Mouse (Mus musculus): ENCODE data around the gene Prkag2. TPM values are rescaled to one million over a fixed set of nuclear protein-coding genes. Genes with fewer than 3 reads are reported as not detected.
"Not testable (repeated sequence)": the region's sequence is repeated elsewhere in the genome, so short reads cannot be mapped to it uniquely, and the experiment has no call there.

Gene Prkag2
- total RNA-seq, 2 experiments from 2014 or later = 12.3 to 20.6 TPM

DNA sequence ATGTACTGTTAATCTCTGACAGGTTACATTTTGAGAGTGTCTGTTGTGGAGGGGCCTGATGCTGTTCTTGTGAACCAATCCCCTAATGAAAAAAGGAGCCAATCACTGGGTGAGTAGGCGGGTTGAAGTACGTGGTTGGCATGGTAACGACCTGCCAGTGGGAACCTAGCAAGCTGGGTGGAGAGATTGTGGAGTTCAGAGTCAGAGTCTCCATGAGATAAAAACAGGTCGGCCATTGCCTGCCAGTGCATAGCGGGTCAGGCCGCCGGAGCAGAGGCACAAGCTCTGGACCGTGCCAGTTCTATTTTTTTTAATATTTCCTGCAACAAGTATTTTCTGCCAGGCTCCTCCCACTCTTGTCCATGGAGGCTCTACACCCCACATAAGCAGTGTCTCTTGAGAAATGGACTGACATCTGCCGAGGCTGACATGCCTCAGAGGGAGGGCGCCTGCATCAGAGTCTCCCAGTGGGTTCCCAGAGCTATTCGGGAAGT, 230.6 kb downstream of the Prkag2 start:
- DNase-seq = no peak

DNA sequence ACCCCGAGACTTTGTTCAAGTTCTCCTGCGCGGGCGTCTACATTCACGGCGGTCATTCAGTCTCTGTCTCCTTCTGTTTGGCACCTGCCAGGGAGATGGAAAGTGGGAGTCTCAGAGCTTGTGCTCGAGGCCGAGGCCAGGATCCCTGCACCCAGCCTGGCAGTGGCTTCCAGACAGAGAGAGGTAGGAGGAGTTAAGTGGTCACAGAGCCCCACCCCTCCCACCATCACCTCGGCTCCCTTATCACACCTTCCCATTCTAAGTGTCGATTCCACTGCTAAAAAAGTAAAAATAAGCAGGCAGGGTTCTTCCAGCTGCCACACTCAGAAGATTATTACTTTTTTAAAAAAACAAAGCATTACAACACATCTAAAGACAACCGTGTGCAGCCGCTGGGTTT, 236.6 kb downstream of the Prkag2 start:
- DNase-seq = no peak

DNA sequence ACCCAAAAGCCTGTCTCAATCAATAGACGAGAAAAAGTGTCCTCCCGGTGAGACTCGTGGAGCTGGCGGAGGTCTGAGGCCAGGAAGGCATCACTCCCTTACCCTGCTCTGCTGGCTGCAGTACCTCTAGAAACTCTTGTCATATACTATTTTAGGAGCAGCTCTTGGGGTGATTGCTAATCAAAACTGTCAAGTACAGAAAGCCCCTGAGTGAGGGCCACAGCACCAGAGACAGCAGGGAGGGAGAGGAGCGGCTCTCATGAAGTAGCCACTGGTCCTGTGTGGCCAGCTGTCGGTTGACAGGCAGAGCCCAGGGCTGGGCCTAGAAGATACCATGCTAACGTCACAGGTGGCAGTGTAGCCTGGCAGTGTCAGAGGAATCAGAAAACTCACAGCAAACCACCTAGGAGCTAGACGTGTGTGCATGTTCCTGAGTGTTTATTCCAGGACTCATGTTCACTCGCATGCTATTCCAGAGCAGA, 239.0 kb downstream of the Prkag2 start:
- no peak for DNase-seq

DNA sequence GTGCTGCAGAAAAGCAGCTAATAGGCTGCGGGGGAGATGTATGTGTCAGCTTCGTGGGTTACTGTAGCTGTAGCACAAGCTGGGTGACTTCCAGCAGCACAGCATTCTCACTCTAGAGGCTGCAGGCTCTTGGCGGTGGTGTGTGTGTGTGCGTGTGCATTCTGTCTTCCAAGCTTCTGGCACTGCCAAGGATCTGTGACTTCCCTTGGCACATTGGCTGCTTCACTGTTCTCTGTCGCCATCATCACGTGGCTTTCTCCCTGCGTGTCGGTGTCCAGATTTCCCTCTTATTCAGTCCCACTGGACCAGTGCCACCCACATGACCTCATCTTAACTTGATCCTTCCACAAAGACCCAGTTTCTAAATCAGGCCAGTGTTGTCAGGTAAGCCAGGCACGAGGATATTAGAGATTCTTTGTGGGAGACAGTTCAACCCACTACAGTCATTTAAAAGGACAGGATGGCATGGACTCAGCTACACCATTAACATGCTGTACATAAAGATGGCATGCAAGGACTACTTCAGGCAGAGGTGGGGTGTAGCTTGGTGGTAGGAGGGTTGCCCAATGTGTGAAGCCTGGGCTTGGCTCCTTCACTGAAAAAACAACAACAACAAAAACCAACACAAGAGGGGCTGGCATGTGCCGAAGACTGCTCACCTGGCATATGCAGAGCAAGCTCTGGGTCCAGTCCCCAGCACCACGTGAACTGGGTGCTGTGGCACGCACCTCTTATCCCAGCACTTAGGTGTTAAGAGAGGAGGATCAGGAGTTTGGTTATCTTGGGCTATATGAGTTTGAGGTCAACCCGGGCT, 239.6 kb downstream of the Prkag2 start:
- DNase-seq = peak; percentile 38

DNA sequence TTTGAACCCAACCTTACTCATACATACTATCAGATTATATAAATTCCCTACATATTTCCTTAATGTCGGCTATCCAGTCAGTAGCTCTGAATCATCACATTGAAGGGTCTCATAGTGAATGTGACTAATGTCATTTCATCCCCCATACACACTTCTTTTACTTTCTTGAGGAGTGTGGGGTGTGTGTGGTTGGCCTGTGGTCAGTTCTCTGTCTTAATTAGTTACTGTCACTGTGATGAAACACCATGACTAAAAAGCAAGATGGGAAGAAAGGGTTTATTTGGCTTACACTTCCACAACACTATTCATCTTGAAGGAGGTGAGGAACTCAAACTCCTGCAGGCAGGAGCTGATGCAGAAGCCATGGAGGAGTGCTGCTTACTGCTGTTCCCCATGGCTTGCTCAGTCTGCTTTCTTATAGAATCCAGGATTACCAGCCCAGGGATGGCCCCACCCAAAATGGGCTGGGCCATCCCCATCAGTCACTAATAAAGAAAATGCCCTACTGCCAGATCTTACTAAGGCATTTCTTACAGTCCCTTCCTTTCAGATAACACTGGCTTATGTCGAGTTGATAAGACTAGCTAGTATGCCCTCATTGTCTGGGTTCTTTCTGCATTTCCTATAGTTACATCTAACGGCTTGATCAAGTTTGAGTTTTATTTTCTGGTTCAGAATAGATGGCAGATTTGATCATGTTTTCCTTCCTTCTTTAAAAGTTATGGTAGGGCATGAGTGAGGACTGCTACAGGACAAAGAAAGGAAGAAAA, 240.5 kb downstream of the Prkag2 start:
- DNase-seq = no peak

DNA sequence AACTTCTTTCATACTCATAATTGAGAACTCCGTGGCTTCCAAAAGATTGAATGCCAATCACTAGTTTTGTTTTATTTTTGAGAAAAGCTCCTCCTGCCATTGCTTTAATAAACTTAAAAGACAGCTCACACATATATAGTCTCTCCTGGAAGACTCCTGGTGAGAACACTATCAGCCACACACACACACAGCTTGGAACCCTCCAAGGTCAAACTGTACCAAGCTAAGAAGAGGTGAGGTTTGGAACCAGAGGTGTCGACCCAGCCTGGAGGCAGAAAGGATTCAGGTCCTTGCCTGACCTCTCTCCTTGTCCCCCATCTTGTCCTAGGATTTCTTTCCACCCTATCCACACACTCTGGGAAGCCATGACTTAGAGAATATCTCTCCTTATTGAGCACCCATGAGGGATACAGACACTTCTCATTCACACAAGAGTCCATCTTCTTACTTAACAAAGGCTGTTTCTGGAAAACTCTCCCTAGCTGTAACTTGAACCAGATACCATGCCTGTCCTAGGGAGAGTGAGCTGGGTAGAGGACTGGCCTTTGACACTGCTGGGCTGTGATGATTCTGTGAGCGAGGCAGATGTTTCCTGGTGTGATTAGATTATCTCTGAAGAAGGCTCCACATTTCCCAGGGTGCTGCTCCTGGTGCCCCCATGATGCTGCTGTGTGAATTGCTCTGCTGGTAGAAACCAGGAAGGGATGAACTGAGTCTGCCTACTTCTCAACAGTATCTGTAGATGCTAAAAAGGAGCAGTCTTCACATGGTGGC, 245.4 kb downstream of the Prkag2 start:
- DNase-seq = no peak

DNA sequence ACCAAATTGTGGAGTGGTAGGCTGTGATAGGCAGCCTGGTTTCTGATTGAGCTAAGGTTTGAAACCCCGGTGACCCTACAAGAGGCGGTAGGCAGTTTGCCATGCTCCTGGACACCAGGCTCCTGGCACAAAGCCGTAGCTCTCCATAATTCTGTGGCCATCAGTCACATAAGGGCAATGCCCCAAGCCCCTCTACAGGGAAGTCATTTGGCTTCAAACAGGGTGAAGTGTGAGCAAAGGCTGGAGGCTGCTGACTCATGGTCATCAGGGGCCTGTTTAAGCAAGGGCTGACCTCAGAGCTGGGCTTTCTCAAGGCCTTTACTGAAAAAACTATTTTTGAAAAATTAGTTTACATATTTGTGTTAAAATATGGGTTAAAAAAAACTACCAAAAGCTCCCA, 246.2 kb downstream of the Prkag2 start:
- DNase-seq = no peak

DNA sequence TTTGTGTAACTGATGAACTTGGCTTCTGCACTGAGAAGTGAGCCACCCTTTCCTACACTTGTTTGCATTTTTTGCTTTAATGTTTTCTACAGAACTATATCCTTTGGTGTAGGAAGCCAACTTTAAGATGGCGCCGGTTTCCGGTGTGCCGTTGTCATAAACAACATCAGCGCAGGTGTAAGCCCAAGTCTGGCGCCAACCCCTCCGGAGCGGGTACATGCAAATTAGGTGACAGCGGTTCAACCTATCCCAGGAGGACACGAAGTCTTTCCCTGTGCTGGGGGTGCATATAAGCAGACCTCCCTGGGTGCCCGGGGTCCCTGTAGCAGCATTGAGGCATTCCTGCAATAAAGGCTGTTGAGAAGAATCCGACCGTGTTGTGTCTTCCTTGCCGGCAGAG, 252.2 kb downstream of the Prkag2 start:
- DNase-seq = not testable (repeated sequence)

DNA sequence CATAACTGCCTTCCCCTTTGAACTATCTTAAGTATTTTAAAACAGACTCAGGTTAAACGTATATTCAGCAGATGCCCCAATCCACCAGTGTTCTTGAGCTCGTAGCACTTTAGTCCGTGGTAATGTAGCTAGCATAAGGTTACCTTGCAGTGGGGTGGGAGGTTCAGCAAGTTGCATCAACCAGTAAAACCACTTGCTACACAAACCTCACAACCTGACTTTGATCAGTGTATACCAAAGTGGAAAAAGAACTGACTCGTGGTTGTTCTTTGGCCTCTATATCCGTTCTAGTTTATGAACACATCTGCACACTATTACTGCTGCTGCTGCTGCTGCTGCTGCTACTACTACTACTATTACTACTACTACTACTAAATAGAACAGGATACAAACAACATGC, 256.6 kb downstream of the Prkag2 start:
- DNase-seq = no peak

DNA sequence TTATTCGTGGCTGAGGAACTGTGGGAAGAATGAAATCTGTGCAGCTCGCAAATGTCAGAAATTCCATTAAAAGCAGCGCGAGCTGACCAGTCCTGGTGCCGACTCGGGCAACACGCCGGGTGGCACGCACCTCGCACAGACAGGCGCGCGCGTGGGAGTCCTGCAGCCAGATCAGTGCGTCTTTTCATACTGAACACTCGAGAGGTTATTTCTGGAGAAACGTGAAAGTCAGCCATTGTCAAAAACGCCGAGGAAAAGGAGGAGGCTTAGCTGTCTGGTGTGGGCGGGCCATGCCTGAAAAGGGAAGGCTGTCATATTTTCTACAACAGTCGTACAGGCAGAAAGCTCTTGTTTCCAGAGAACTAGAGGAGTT, 257.4 kb downstream of the Prkag2 start:
- DNase-seq = peak; percentile 46

DNA sequence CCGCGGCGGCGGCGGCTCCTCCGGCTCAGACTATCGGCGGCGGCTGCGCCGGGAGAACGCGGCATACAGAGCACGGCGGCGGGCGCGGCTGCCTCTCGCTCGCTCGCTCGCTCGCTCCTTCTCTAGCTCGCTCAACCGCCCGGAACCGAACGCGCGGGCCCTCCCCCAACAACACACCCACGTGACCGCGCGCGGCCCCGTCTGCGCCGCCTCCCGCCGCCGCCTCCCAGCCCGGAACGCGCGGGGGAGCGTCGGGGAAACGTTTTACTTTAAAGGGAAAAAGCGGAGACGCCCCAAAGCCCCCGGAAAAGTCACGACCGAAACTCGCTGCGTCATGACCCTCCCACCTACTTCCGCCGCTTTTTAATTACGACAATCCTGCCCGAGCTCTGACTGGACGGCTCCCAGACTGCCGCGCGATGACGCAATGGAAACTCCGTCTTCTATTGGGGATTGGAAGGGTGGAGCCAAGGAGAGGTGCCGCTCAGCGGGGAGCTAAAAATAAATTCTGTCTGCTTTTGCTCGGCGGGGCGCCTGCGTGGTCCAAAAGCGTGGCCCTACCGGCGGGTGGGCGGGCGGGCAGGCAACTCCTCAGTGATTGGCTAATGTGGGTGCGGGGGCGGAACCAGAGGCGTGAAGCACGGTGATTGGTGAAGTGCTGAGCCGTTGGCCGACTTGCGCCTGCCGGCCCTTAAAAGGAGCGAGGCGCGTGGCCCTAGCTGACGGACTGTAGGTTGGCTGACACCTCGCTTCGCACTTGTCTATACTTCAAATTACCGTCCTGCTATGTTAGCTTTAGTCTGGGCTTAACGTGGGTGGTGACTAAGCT, 258.0 kb downstream of the Prkag2 start, which contains the start of gene Rheb:
Gene Rheb (minus strand): TSS at position 351 of the 829 bp plus-strand sequence.
- peak; percentile 97 for DNase-seq

DNA sequence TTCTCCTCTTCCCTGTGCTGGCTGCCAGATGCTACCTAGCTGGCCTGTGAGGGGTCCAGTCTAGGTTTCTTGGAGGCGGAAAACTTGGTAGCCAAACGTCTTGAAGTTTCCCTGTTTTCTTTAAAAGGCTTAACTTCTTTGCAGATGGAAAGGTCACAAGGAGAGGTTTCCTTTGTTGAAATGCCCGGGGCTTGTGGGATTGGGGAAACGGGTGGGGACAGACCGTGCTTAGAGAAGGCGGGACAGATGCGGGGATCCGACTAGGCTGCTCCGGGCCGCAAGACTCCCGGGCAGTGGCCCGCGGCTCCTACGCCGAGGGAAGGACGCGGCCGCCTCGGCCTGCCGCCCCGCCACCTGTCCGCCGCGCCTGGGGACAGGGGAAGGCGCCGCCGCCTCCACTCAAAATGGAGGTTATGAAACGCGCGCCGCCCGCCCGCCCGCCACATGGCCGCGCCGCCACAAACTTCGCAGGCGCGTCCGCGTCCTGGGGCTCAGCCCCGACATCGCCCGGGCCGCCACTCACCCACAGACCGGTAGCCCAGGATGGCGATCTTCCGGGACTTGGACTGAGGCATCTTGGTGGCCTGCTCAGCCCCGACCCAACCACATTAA, 258.7 kb downstream of the Prkag2 start:
- DNase-seq = peak; percentile 53

DNA sequence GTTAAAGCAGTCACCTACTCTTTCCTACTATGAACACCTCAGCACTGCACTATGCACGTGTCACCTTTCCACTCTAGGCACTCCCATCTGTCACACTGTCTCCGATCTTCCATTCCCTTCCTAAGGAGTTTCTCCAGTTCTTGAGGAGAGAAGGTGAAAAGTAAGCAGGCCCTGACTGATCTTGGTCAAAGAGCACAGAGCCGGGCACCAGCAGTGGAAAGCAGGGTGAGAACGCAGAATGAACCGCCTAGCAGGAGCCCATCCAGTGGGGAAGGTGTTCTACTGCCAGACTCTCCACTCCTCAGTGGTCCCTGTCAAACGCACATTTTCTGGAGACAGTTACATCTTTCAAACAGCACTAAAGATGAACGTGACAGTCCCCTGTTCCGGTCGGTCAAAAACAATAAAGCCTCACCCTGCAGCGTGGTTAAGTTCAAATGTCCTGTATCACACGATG, 259.4 kb downstream of the Prkag2 start:
- DNase-seq = no peak

DNA sequence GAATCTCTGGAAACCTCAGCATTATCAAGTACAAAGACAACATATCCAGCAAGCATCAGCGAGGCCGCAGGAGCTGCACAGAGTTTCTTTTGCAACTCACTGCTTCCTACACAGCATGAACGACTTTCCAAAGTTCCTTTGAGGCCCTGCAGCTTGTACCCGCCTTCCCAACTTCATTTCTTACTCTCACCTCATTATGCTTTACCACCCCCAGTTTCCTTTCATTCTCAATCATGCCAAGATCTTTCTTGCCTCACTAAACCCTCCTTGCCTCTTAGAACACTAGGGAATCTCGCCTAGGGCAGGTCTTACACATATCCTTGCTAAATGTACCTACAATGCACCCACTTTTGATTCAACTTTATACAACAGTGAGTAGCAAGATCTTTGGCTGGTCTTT, 266.0 kb downstream of the Prkag2 start:
- DNase-seq = no peak

DNA sequence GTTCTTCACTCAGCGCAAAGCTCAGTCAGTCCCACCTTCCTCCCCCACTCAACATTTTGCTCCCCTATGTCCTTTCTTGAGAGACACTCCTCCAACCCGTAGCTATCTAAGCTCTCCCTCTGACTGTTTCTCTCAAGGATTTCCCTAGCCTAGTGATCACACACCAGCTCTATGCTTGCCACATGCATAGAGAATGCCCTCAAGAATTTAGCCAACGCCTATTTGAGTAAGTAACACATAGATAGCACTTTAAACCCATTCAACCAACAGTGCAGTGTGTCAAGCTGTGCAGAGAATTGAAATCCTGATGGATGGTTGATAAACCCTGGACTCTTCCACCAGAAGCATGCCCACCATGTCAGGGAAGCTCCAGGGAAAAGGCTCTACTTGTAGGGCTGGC, 268.5 kb downstream of the Prkag2 start:
- no peak for DNase-seq

DNA sequence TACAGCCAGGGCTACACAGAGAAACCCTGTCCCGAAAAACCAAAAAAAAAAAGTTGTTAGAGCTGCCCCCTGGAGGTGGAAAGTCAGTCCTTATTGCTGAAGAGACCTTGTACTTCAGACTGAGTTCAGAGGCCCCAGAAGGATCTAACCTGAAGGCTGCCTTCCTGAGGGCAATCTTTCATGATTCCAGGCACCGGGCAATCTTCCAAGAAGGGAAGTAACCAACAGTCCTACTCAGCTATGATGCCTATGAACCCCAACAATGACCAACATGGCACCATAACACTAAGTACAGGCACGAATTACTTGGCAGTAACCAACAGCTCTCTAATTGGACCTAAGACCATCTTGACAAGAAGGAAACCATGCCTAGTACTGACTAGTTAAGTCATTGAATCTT, 272.0 kb downstream of the Prkag2 start:
- no peak for DNase-seq

DNA sequence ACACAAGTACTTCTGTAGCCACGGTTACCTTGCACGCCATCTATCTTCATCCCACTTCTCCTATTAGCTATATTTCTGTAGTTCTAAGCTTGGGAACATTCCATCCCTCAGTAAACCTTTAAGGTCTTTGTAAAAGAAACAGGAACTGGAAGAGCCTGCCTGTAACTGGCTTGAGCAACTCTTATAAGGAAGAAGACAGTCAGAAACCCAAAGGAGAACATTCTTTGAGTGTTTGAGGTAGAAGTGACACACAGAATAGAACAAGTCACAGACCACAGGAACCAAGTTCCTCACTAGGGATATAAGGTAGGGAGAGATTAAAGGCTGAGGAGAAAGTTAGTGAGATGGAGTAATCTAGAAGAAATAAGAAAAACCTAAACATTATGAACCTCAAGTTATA, 273.3 kb downstream of the Prkag2 start:
- DNase-seq = no peak

DNA sequence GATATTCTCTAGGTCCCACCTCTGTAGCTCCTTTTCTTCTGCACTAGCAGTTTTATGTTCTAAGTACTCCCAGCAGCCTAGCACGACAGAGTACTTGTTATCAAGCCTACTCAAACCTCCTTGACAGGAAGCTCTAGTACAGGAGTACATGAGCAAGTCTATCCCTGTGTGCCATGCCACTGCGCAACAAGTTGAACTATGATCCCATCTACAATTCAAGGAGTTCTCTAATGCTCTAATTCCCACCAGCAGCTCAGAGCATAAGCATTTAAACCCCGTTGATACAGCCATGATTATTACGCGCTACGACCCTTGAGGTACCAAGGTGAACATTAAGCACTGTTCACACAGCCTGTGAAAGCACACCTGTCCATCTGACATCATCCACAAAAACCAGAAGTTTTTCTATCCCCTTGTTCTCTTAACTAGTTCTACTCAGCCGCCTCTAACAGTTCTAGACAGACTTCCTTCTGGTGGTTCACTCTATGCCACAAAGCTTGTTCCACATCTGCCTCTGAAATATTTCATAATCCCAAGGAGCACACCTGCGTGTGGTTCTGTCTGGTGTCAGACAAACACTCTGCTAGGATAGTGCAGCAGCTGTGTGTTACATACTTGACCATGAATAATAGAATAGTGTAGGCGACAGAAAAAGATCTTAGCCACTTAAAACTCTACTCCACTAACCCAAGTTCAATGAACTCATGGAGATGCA, 274.2 kb downstream of the Prkag2 start:
- DNase-seq = no peak

DNA sequence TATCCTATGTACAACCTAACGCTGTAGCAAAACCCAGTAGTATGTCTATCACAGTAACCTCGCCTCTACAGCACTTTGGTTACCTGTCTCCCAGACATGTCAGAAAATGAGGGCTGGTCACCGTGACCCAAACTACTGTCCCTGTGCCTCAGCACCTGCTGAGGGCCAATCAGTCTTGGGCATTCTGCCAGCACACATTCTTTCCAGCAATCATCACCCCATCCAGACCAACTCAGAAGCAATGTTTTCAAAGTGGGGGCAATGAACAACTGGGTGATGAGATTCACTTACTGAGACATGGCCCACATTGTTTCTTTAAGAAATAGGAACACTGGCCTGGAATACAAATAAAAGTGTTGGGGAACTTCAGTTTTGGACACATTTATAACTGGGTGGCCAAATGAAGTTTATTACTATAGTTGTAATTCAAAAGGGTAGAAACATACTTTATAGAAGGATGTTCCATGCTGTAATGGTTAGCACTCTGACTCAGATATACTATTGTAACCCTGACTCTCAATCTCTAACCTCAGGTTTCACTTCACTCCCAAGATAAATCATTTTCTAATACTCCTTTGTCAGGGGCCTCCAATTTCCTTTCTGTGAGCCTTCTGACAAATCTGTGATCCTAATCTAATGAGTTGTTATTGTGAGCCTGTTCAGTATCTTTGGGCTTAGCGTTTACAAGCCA, 274.9 kb downstream of the Prkag2 start:
- peak; percentile 14 for DNase-seq
